Mouse (Mus musculus) lung, embryonic 14.5 days (tissue): ENCODE data around the gene Cttnbp2. TPM values are rescaled to one million over a fixed set of nuclear protein-coding genes. Genes with fewer than 3 reads are reported as not detected.

Experiments
- ATAC-seq: fragments of 200-750 bp; cut with Nextera tagmentation; 2 replicates; pipeline ENCODE4 v1.8.0; 2017; ENCODE audit warnings: mild to moderate bottlenecking, moderate TSS enrichment, moderate library complexity; ENCODE audit not compliant: insufficient read depth
- DNase-seq: peaks from one replicate; pipeline ENCODE4 v3.0.0-alpha.2; 2015
- H3K27ac ChIP-seq: fragments of 300-500 bp; sonication (generic); 2 replicates; pipeline ENCODE4 v1.5.1; 2014; ENCODE audit warnings: low read depth, mild to moderate bottlenecking, moderate library complexity
- H3K27me3 ChIP-seq: fragments of 300-500 bp; sonication (generic); 2 replicates; pipeline ENCODE4 v1.6.1; 2014; ENCODE audit warnings: low read length, control low read depth; ENCODE audit not compliant: insufficient read depth
- H3K36me3 ChIP-seq: fragments of 300-500 bp; sonication (generic); 2 replicates; pipeline ENCODE4 v1.6.1; 2014; ENCODE audit warnings: control low read depth; ENCODE audit not compliant: insufficient read depth
- H3K4me1 ChIP-seq: fragments of 300-500 bp; sonication (generic); 2 replicates; pipeline ENCODE4 v1.6.1; 2014; ENCODE audit warnings: antibody characterized with exemption, control low read depth; ENCODE audit not compliant: insufficient read depth
- H3K4me2 ChIP-seq: fragments of 300-500 bp; sonication (generic); 2 replicates; pipeline ENCODE4 v1.6.1; 2014; ENCODE audit warnings: mild to moderate bottlenecking
- H3K4me3 ChIP-seq: fragments of 300-500 bp; sonication (generic); 2 replicates; pipeline ENCODE4 v1.5.1; 2014; ENCODE audit warnings: low read depth, low read length
- H3K9ac ChIP-seq: fragments of 300-500 bp; sonication (generic); 2 replicates; pipeline ENCODE4 v1.6.1; 2014
- H3K9me3 ChIP-seq: fragments of 300-500 bp; sonication (generic); 2 replicates; pipeline ENCODE4 v1.6.1; 2016; ENCODE audit warnings: low read depth, low read length, control low read depth
- CTCF ChIP-seq: IDR thresholded peaks from 2 replicates; pipeline ENCODE4 v1.5.1; 2016; ENCODE audit warnings: antibody characterized with exemption, low read depth
- WGBS: fragments of 180-500 bp; shearing (Covaris S2); extraction: QIAGEN DNeasy Blood & Tissue Kit; methylation state at CpG from one replicate; pipeline ENCODE4 v1.1.7; 2014; 5-methylcytosine and 5-hydroxymethylcytosine counted together
- polyA plus RNA-seq: library from polyadenylated mRNA; unstranded; fragments of >200 nt; fragmentation: Nextera tagmentation; extraction: Ambion mirVana; gene quantifications from 2 replicates; pipeline ENCODE4 v1.2.1, GENCODE M21; 2014

Cttnbp2 gene
- polyA plus RNA-seq, 1 experiment from 2014 or later: 19.4 TPM

- no peaks in the 10 kb centered on the region for H3K27me3 ChIP-seq
- H3K4me1 ChIP-seq: no peaks in the 10 kb centered on the region
- no peaks in the 10 kb centered on the region for H3K36me3 ChIP-seq
- no peak overlapping the region for H3K27ac ChIP-seq
- H3K4me3 ChIP-seq: no peak overlapping the region
- TF ChIP-seq CTCF: no peak
- DNase-seq: no peak
- ATAC-seq: no peak
- H3K9ac ChIP-seq: no peak overlapping the region
- no peaks in the 10 kb centered on the region for H3K9me3 ChIP-seq
- no peak overlapping the region for H3K4me2 ChIP-seq
Observed at GRCm38 (mm10) chr6:18485087-18485486, 29.6 kb downstream of the Cttnbp2 start.

GRCm38 (mm10) chr6:18484061-18484460, 30.6 kb downstream of the Cttnbp2 start:
- no peak for DNase-seq
- H3K9ac ChIP-seq: no peak overlapping the region
- H3K4me3 ChIP-seq: no peak overlapping the region
- WGBS: 82% methylated on average over 5 of the region's 5 CpGs
- H3K4me2 ChIP-seq: no peak overlapping the region
- ATAC-seq: no peak
- H3K27ac ChIP-seq: no peak overlapping the region
- H3K36me3 ChIP-seq: no peaks in the 10 kb centered on the region
- no peaks in the 10 kb centered on the region for H3K27me3 ChIP-seq
- no peaks in the 10 kb centered on the region for H3K9me3 ChIP-seq
- TF ChIP-seq CTCF: no peak
- H3K4me1 ChIP-seq: no peaks in the 10 kb centered on the region

GRCm38 (mm10) chr6:18482546-18482945, 32.1 kb downstream of the Cttnbp2 start:
- H3K36me3 ChIP-seq: no peaks in the 10 kb centered on the region
- H3K27me3 ChIP-seq: no peaks in the 10 kb centered on the region
- no peaks in the 10 kb centered on the region for H3K9me3 ChIP-seq
- DNase-seq (no peak), ATAC-seq (no peak)
- H3K27ac ChIP-seq: no peak overlapping the region
- no peak overlapping the region for H3K4me2 ChIP-seq
- no peak for TF ChIP-seq CTCF
- H3K4me1 ChIP-seq: no peaks in the 10 kb centered on the region
- H3K4me3 ChIP-seq: no peak overlapping the region
- H3K9ac ChIP-seq: no peak overlapping the region

GRCm38 (mm10) chr6:18481781-18482180, 32.9 kb downstream of the Cttnbp2 start:
- no peak for TF ChIP-seq CTCF
- ATAC-seq (no peak), DNase-seq (no peak)
- Histone ChIP-seq H3K4me1 (no peaks in the 10 kb centered on the region), H3K4me2 (no peak overlapping the region), H3K9ac (no peak overlapping the region), H3K27me3 (no peaks in the 10 kb centered on the region), H3K27ac (no peak overlapping the region), H3K36me3 (no peaks in the 10 kb centered on the region), H3K4me3 (no peak overlapping the region), H3K9me3 (no peaks in the 10 kb centered on the region)
- WGBS: 76% methylated on average over 3 of the region's 3 CpGs

GRCm38 (mm10) chr6:18477313-18477930, 37.2 kb downstream of the Cttnbp2 start:
- no peak overlapping the region for H3K4me2 ChIP-seq
- no peak overlapping the region for H3K9ac ChIP-seq
- TF ChIP-seq CTCF: no peak
- no peak overlapping the region for H3K4me3 ChIP-seq
- whole genome bisulfite sequencing: 60% methylated on average over 1 of the region's 1 CpGs
- no peak overlapping the region for H3K27ac ChIP-seq
- DNase-seq (no peak), ATAC-seq (no peak)
- H3K36me3 ChIP-seq: no peaks in the 10 kb centered on the region
- H3K4me1 ChIP-seq: no peaks in the 10 kb centered on the region
- no peaks in the 10 kb centered on the region for H3K27me3 ChIP-seq
- no peaks in the 10 kb centered on the region for H3K9me3 ChIP-seq

GRCm38 (mm10) chr6:18474983-18475382, 39.7 kb downstream of the Cttnbp2 start:
- no peaks in the 10 kb centered on the region for H3K36me3 ChIP-seq
- TF ChIP-seq CTCF: no peak
- 70% methylated on average over 2 of the region's 2 CpGs for WGBS
- H3K4me3 ChIP-seq: no peak overlapping the region
- H3K27me3 ChIP-seq: no peaks in the 10 kb centered on the region
- no peaks in the 10 kb centered on the region for H3K4me1 ChIP-seq
- no peaks in the 10 kb centered on the region for H3K9me3 ChIP-seq
- H3K4me2 ChIP-seq: no peak overlapping the region
- ATAC-seq (no peak), DNase-seq (no peak)
- no peak overlapping the region for H3K27ac ChIP-seq
- no peak overlapping the region for H3K9ac ChIP-seq

GRCm38 (mm10) chr6:18474541-18474940, 40.1 kb downstream of the Cttnbp2 start:
- WGBS: 47% methylated on average over 1 of the region's 1 CpGs
- DNase-seq: no peak
- Histone ChIP-seq H3K9me3 (no peaks in the 10 kb centered on the region), H3K4me1 (no peaks in the 10 kb centered on the region), H3K27me3 (no peaks in the 10 kb centered on the region), H3K4me3 (no peak overlapping the region), H3K9ac (no peak overlapping the region), H3K36me3 (no peaks in the 10 kb centered on the region), H3K4me2 (no peak overlapping the region), H3K27ac (no peak overlapping the region)
- no peak for ATAC-seq
- TF ChIP-seq CTCF: no peak

GRCm38 (mm10) chr6:18469206-18469605, 45.4 kb downstream of the Cttnbp2 start:
- no peak for TF ChIP-seq CTCF
- H3K9ac ChIP-seq: no peak overlapping the region
- ATAC-seq (no peak), DNase-seq (no peak)
- H3K36me3 ChIP-seq: no peaks in the 10 kb centered on the region
- 56% methylated on average over 2 of the region's 2 CpGs for WGBS
- H3K4me2 ChIP-seq: no peak overlapping the region
- H3K9me3 ChIP-seq: no peaks in the 10 kb centered on the region
- H3K27ac ChIP-seq: no peak overlapping the region
- H3K4me1 ChIP-seq: no peaks in the 10 kb centered on the region
- H3K27me3 ChIP-seq: no peaks in the 10 kb centered on the region
- no peak overlapping the region for H3K4me3 ChIP-seq
